Mouse (Mus musculus) mesoderm, embryonic 11.5 days (tissue): ENCODE data around the gene Adamtsl1.

Experiments used
- DNase-seq: peaks from one replicate; pipeline ENCODE4 v3.0.0-alpha.2; 2012; ENCODE audit warnings: low read depth, low spot score

The Adamtsl1 gene

GRCm38 (mm10) chr4:86396672-86397288 is 882.8 kb downstream of the Adamtsl1 start:
- DNase-seq: no peak

- DNase-seq: no peak
These were observed 883.5 kb downstream of the Adamtsl1 start for GRCm38 (mm10) chr4:86397470-86397869.

- no peak for DNase-seq
These were observed 887.1 kb downstream of the Adamtsl1 start for GRCm38 (mm10) chr4:86401116-86401515.

GRCm38 (mm10) chr4:86406501-86407199 is 892.7 kb downstream of the Adamtsl1 start:
- DNase-seq: peak; percentile 66

GRCm38 (mm10) chr4:86407200-86407527 is 893.2 kb downstream of the Adamtsl1 start:
- DNase-seq: peak; percentile 29

- no peak for DNase-seq
These were observed 894.4 kb downstream of the Adamtsl1 start for GRCm38 (mm10) chr4:86408421-86408820.

- no peak for DNase-seq
These were observed 897.0 kb downstream of the Adamtsl1 start for GRCm38 (mm10) chr4:86410946-86411345.

- DNase-seq: peak; percentile 58
These were observed 899.4 kb downstream of the Adamtsl1 start for GRCm38 (mm10) chr4:86413388-86413787.

- peak; percentile 35 for DNase-seq
These were observed 902.5 kb downstream of the Adamtsl1 start for GRCm38 (mm10) chr4:86416401-86417025.

GRCm38 (mm10) chr4:86422586-86422985 is 908.6 kb downstream of the Adamtsl1 start:
- DNase-seq: no peak

GRCm38 (mm10) chr4:86425581-86425980 is 911.6 kb downstream of the Adamtsl1 start:
- DNase-seq: no peak

- DNase-seq: no peak
These were observed 912.6 kb downstream of the Adamtsl1 start for GRCm38 (mm10) chr4:86426549-86426948.

- no peak for DNase-seq
These were observed 913.3 kb downstream of the Adamtsl1 start for GRCm38 (mm10) chr4:86427312-86427711.

GRCm38 (mm10) chr4:86428091-86428745 is 914.2 kb downstream of the Adamtsl1 start:
- no peak for DNase-seq

GRCm38 (mm10) chr4:86435631-86436030 is 921.7 kb downstream of the Adamtsl1 start:
- no peak for DNase-seq

- no peak for DNase-seq
These were observed 922.4 kb downstream of the Adamtsl1 start for GRCm38 (mm10) chr4:86436336-86436735.

GRCm38 (mm10) chr4:86450468-86450867 is 936.5 kb downstream of the Adamtsl1 start:
- DNase-seq: no peak

GRCm38 (mm10) chr4:86464808-86465207 is 950.8 kb downstream of the Adamtsl1 start:
- DNase-seq: no peak
